Mouse (Mus musculus) erythroid progenitor cell, adult 5-6 weeks (primary cell): ENCODE data around the gene Cyp11a1. TPM values are rescaled to one million over a fixed set of nuclear protein-coding genes. Genes with fewer than 3 reads are reported as not detected.

Experiments
- ATAC-seq: replicated peaks from 2 replicates; pipeline ENCODE4 v1.8.0; 2016; ENCODE audit warnings: moderate number of reproducible peaks, mild to moderate bottlenecking, moderate TSS enrichment, inconsistent platforms; ENCODE audit not compliant: poor library complexity, low FRiP score, severe bottlenecking
- total RNA-seq, 2 experiments: library from RNA; stranded (forward) in 1 of 2; stranded (reverse) in 1 of 2; fragments of 150-400 nt in 1 of 2; fragments of 186-747, 209-891 nt in 1 of 2; gene quantifications; 2 replicates each; pipeline versions ENCODE4 v1.2.3 to v1.2.4; 2015 to 2017; ENCODE audit warnings: low replicate concordance in 2 of 2

The Cyp11a1 gene
- total RNA-seq, 2 experiments from 2014 or later = 5.0 TPM; not detected in 1

DNA sequence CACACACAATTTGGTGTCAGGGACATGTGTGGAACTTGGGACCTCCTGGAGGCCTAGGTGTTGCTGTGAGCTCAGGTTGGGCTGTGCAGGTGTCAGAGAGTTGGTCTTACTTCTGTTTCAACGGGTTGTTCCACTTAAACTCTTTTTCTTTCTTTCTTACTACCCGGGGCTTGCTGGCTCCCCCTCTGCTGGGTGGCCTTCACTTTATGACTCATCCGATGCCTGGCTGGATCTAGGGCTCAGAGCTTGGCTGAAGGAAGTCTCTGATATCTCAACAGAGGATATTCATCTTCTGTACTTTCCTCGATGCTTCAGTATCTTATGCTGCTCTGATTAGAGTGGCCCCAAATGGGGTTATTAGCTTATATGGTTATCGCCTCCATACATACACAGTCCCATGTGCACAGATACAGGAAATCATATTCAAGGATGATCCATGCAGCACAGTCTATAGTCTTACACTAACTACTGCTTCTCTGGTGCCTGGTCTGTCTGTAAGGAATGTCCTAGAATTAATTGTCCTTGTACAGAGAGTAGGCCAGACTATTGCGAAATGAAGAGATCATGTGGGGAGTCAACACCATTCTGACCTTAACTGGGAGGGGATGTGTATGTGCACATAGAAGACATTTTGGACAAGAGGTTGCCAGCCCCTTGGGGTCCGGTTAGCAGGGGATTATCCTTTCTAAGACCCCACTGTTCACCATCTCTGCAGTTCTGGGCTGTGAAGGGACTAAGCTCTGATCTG, 29.9 kb downstream of the Cyp11a1 start:
- ATAC-seq = no peak

DNA sequence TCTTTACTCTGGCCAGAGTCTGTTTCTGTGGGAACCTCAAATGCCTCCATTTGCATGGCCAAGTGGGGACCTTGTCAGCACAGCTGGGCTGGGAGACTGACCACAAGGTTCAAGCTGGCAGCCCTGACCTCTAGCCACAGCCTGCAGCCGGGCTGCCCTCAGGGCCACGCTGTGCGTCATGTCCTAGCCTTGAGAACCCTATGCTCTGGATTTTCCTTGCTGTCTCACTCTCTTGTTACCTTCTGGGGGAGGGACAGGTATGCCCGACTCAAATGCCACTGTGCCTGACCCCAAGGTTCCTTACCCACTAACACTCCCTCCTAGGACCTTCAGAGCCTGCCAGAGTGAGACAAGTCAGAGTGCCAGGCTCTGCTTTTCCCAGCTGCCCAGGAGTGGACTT, 30.8 kb downstream of the Cyp11a1 start:
- no peak for ATAC-seq

DNA sequence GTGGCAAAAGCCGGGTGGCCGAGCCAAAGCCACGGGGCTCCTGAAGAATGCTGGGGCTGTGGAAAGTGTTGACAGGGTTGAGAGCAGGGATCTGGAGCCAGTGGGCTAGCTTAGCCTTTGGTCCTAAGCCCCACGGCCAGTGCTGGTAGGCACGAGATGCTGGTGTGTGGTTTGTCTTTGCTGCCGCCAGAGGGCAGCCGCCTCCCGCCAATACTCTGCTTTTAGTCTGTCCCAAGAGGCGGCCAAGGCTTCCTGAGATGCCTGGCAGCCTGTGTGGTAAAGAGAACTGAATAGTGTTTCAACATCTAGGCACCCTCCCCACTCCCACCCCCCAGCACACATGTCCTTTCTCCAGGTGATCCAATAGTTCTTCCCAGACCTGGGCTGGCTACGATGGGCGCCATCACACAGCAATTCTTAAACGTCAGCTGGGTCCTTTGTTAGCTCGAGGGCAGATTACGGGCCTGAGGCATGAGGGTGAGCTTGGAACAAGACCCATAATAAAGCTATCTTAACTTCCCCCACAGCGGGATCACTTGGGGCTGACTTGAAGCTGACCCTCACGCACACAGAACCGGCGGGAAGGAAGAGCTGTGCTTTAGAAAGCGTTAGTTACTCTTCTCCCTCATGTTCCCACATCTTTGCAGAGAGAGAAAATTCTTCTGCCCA, 32.4 kb downstream of the Cyp11a1 start:
- peak; percentile 66 for ATAC-seq

DNA sequence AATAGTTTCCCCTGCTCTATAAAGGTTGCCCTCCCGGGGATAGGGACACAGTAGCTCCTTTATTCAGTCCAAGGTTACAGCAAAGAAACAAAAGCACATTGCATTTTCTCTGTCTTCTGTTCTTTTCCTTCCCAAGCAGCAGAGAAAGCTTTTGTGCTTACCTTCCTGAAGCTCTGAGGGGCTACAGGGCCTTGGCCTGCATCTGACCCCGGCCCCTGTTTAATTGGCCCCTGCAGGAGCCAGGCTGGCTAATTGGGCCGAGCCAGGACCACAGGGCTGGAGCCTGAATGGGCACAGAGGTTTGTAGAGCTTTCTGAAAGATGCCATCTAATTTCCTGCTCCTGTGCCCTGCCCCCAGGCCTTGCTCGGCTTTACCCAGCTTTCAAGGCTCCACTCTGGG, 34.8 kb downstream of the Cyp11a1 start:
- ATAC-seq = no peak

DNA sequence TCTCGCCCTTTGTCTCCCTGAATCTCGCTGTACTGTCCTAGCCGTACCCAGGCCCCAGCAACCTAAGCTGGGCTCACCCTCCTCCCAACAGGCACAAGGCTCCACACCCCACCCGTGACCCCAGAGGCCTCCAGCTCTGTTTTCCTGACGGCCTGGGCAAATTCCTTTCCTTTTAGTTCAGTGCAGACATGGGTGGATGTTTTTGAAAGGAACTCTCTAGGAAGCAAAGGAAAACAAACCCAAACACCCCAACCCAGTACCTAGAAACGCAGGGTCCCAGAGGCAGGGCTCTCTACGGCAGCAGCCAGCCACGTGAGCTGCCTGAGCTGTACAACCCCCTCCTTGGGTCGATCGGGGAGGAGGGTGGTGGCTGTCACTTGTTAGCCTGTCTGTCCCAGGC, 36.2 kb downstream of the Cyp11a1 start:
- no peak for ATAC-seq

DNA sequence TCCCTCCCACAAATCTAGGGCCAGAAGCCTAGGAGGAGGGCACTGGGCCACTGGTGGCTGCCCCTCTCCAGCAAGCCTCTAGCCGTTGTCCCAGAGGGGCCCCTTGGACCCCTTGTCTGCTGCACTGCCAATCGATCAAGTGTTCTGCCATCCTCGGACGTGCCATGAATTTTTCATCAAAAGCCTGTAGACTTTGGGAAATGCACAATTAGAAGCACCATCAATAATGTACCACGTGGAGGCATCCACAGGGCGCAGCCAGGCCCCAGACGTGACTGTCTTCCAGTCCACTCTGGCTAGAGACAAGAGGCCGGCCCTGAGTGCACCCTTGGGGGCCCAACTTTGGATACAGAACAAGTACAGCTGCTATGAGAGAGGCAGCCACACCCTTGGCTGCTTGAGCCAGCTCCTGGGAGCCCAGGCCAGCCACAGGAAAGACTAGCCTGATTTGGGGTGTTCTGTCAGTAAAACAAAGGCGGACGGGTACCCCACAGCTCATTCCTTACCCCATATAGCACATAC, 37.3 kb downstream of the Cyp11a1 start:
- no peak for ATAC-seq

DNA sequence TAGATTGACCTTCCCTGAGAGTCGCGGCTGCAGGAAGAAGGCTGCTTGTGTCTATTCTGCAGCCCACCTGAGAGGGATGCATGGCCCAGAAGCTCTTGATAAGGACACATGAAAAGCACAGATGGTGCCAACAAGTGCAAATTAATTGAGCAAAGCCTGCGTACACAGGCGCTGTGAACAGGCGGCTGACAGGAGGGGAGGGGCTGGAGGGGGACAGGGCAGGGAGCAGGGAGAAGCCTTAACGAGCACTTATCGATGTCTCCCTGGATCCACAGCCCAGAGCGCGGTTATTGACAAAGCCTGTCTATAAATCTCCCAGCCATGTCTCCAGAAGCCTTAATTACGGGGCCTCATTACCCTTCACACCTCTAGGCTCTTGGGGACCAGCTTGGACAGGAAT, 38.6 kb downstream of the Cyp11a1 start:
- ATAC-seq = no peak

DNA sequence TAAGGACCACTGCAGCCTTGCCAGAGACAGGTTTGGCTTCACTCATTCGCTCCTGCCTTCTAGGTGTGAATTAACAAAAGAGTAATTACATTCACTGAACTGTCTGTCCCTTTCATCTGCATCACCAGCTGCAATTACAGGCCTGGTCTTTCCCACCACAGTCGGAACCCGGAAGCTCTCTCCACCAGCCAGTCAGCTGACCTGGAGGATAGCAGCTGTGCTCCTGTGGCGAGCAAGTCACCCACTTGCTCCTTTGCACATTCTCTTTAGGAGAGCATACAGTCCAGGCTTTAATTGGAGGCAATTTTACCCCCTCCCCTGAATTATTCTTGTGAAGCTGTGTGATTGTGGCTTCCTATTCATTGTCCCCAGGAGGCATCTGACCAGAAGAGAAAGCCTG, 39.4 kb downstream of the Cyp11a1 start:
- ATAC-seq = no peak

DNA sequence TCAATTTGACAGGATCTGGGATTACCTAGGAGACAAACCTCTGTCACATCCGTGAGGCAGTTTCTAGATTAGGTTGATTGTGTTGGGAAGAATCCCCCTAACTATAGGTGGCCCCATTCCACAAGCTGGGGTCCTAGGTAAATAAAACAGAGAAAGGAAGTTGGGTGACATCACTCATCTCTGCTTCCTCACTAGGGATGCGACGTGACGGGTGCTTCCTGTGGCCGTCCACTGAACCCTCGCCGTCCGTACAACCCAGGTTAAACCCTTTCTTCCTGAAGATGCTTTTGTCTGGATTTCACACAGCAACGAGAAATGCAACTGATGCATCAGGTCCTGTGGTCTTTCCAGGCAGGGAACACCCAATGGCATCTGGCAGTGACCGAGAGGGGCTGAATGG, 40.9 kb downstream of the Cyp11a1 start:
- ATAC-seq = no peak

DNA sequence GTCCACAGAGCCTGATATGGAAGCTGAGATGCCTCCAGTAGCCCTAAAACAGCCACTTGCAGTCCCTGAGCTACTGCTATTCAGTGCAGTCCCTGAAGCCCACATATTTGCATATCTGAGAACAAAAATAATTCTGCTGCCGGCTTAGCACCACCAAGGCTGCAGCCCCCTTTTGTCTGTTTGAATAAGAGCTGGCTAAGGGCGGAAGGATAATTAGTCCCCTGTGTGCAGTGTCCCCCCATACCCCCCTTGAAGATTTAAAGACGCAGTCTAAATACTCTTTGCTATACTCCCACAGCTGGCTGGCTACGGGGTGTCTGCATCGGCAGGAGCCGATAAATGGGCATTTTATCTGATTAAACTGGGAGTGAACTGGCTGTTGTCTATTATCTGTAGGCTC, 42.4 kb downstream of the Cyp11a1 start:
- no peak for ATAC-seq

DNA sequence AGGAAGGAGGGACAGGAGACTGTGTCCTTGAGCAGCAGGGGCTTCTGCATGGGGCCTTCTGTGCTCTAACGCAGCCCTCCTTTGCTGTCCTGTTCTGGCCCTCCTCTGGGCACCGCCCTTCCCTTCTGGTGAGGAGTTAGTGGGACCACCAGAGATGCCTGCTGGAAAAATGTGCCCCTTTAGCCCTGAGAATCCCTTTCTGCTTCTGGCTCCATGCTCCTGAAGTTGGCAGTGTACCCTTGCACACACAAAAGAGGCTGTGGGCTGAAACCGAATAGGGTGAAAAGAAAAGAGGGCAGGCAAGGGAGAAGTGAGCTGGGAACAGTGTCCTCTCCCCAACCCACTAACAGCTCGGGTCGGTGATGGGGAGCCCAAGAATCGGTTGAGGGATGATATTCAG, 43.0 kb downstream of the Cyp11a1 start:
- ATAC-seq = no peak

DNA sequence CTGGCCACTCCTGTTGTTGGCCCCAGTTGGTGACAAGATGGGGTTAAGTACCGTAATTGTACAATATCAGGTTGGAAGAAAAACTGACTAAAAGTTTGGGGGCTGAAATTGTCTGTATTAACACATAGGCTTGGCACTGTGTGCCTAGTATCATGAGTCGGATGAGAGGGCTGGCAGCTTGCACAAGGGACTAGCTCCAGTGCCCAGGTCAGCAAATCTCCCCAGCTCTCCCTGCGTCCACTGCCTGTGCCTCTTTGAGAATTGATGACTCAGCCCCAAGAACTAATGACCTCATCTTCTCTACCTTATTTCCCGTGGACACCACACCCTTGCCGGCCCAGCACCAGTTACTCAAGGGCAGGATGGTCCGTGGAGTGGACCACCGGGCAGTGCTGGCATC, 43.6 kb downstream of the Cyp11a1 start:
- ATAC-seq = no peak

DNA sequence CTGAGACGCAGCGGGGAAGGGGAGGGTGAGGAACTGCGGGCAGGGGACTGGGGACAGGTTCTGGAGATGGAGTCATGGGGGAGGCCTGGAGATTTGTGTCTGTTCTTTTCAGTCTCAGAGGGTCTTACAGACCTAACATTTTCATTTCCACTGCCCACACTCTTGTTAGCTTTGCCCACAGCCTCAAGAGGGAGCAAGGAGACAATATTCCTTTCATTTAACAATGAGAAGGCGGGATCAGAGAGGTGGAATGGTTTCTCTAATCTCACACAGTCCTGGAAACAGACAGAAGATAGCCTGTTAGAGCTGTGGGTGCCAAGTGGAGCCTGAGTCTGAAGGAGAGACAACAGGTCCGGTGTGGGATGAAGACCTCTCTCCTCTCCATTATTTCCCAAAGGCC, 45.7 kb downstream of the Cyp11a1 start:
- ATAC-seq = no peak

DNA sequence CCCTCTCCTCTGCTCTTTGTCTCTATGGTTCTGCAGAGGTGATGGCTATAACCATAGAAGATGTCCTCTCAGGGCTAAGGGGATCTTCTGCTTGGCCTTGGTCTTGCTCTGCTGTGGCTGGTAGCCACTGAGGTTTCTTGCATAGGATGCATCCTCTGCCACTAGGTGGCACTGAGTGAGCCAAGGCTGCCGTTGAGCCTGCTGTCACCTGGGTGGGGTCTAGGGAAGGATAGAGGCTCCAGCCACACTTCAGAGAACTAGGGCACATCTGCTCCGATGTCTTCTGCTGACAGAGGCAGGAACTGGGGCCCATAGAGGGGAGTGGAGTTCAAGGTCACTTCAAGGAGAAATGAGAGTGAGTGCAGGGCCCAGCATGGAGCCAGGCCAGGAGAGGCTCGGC, 46.9 kb downstream of the Cyp11a1 start:
- ATAC-seq = no peak

DNA sequence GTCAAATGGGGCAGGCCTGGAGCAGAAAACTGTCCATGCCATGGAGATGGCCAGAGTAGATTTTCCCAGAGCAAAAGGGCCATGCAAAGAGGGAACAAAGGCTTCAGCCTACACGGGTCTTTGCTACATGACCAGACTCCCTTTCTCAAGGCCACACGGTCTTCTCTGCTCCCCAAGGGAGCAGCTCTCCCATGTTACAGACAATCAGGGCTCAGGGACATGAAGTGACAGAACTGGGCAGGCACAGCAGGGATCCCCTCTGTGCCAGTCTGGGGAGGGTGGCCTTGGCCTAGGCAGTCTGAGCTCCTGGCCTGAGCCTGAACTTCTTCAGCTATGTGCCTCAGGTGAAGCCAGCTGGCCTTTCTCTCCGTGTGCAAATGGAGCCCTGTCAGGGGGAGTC, 47.3 kb downstream of the Cyp11a1 start:
- no peak for ATAC-seq

DNA sequence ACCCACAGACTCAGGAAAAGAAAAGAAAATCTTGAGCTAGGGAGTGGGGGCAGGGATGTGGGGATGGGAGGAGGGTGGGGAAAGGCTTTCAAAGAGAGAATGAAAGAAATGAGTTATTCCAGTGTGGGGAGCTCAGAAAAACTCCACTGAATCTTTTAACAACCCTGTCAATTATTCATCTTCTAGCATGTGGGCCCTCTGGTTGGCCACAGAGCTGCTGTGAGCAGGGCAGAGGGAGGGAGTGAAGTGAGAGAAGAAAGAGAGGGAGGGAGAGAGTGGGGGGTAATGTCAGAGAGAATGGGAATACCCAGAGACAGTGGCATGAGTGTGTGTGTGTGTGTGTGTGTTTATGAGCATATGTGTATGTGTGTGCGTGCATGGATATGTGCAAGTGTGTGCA, 47.8 kb downstream of the Cyp11a1 start:
- no peak for ATAC-seq

DNA sequence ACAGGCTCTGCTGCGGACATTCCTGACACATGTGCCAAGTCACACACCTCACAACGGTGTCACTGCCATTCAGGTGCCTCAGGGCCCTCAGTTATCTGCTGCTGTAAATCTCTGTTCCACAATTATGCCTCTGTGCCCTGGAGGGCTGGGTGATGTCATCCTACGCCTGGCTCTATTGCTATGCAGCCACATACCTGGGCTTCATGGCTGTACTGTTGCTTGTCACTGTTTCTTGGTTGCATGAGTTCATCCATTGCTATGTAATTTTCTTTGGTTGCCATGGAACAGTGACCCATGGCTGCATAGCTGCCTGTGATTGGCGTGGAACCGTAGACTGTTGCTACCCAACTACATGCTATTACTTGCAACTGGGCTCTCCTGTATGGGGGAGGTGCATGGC, 49.5 kb downstream of the Cyp11a1 start:
- ATAC-seq = no peak

DNA sequence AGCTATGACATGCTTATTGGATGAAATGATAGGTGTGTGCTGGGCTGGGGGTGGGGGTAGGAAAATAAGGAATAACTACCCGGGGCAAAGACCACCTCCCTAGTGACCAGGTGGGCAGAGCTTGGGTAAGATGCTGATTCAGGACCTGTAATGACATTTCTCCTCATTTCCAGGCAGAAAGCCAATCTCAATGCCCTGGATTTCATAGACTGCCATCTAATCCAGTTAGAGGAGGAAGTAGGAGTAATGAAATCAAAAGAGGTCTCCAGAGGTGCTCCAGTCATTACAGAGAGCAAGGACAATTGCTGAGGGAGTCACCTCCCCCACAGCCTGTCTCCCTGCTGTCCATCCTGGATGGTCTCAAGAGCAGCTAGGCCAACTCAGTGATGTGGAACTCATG, 53.7 kb downstream of the Cyp11a1 start:
- ATAC-seq = no peak

DNA sequence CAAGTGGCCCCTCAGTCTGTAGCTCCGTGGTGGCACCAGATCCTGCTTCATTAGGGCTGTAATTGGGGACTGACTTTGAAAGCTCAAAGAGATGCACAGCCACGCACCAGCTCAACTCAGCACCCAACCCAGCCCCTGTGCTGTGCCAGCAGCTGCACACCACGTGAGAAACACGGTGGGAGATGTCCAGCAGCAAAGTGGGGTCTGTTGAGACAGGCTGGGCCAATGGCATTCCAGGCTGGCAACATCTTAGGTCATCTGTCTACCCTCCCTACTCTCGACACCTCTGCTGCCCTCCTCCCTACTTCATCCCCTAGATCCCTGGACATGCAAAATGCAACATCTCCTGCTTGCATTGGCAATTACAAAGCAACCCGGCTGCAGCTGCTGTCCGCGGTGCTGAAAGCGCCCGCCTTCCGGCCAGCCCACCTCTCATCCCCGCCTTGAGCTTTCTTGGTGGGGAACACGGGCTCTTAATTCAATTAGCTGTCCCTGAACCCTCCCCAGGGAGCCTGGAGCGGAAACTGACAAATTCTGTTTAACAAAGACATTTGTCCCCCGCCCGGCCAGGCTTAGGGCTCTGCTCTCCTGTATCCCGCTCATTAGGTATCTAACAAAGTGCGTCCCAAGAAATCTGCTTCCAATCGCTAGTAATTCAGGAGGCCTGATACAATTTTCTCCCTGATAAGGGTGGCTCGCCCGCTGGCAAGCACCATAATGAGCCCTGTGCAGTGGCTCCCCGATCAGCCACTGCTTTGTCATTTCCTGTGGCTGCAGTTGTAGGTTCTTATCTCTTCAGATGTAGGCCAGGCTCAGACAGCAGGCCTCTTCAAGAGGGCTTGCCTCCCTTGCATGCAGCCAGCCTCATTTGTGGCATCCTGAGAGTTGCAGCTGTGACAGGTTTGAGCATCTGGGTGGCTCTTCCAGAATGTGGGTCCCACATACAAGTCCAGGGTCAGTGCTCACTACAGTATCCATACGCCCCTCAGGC, 54.8 kb downstream of the Cyp11a1 start:
- ATAC-seq = no peak

DNA sequence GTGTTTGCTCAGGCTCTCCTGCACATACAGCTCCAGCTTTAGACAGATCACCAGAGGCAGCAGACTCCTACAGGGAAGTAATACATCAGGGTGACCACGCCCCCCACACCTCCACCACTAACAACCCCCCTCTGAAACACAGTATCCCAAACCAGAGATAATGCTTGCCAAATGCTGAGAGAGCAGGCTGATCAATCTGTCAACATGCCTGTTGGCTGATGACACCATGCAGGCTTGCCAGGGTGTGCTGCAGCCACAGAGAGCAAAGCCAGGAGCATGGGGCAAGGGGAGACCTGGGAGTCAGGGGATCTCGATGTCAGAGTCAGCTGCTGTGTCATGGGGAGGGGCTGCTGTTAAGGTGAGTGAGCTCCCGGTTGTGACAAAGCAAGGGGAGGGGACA, 57.3 kb downstream of the Cyp11a1 start, which contains the start of gene Stra6:
Gene Stra6 (plus strand): TSS at position 258 of the 400 bp plus-strand sequence.
- no peak for ATAC-seq
